ENCODE assay signal across 10 mouse cellular contexts in genomic region chr19:21990970-21991369, GRCm38 (mm10).
DNase-seq lines count a peak whose midpoint lies in the region; ATAC-seq lines count a peak whose summit lies in the region.
"Had no signal": no experiment of that assay in that cellular context is flagged by ENCODE, and none has a peak within 500 bp of the region (broad histone marks: within the 10 kb centered on the region; RNA-seq: fewer than 3 reads in every experiment).

No protein-coding gene starts in this region.

- peak; percentile 89 for ATAC-seq in frontal cortex, adult (ENCODE audit: low TSS enrichment)
- ATAC-seq: CD4-positive, CD25-positive, alpha-beta regulatory T cell, adult 4 months had no signal

- DNase-seq in frontal cortex, postnatal 14 days (ENCODE audit: low spot score in 2 of 2) = no peak
- DNase-seq in testis, postnatal 14 days (ENCODE audit: low spot score) = peak; percentile 5
- DNase-seq in testis, postnatal 10 days (ENCODE audit: low spot score) = no peak
- peak; percentile 67 for DNase-seq in gonadal fat pad, adult 2 months (ENCODE audit: low read depth)
- DNase-seq in skeletal muscle tissue, adult 2 months (ENCODE audit: low read depth, low spot score) = peak; percentile 73
- no peak for DNase-seq in spleen, postnatal 4 days (ENCODE audit: low spot score in 2 of 2)
- DNase-seq in cerebellum, postnatal 4 days (ENCODE audit: low spot score in 2 of 2) = no peak
- DNase-seq: cerebellum, adult 11 months had no signal

Comparison
In these comparisons a context has a peak if more than half of its experiments do, and no peak if none do; other contexts are left out.
1. DNase-seq: peak in testis, postnatal 14 days (single experiment), gonadal fat pad, adult 2 months (single experiment) and skeletal muscle tissue, adult 2 months (single experiment); none in frontal cortex, postnatal 14 days (0 of 2), testis, postnatal 10 days (single experiment), spleen, postnatal 4 days (0 of 2) and cerebellum, postnatal 4 days (0 of 2).